Mouse (Mus musculus) liver, adult 2 months (tissue): Measurements from ENCODE around the gene Zfp654.

Experiments
- CTCF ChIP-seq: fragments of 200-500 bp; IDR thresholded peaks from 2 replicates; pipeline ENCODE4 v1.5.1; 2011; ENCODE audit warnings: low read depth, low read length, control low read depth
- POLR2A ChIP-seq: fragments of 200-500 bp; IDR thresholded peaks from 2 replicates; pipeline ENCODE4 v1.6.1; 2011; ENCODE audit warnings: low read length, control low read depth; ENCODE audit not compliant: insufficient read depth; ENCODE audit errors: extremely low read depth

- TF ChIP-seq CTCF (no peak), POLR2A (no peak)
These were observed 25.3 kb upstream of the Zfp654 start for GRCm38 (mm10) chr16:64876631-64877265.
